Mouse (Mus musculus): ENCODE results near the gene Dusp10.

- TF ChIP-seq POLR2A (IDR thresholded peaks at IDR 0.05; ENCODE audit: borderline replicate concordance, extremely low read depth, low read depth, low read length): no peak
- no peak for TF ChIP-seq CTCF (IDR thresholded peaks at IDR 0.05; ENCODE audit: insufficient read depth, low read length)
Observed at GRCm38 (mm10) chr1:184023971-184024370, 10.9 kb downstream of the Dusp10 start.
